Mouse (Mus musculus) gastrocnemius, postnatal 4 days (tissue): Measurements from ENCODE around the gene Jtb. TPM values are rescaled to one million over a fixed set of nuclear protein-coding genes. Genes with fewer than 3 reads are reported as not detected.
A peak's percentile ranks its signal among the peaks of the same experiment; 100 is the strongest.

ENCODE experiments used
- DNase-seq, 2 experiments: peaks; one replicate each; pipeline ENCODE4 v3.0.0; 2021 to 2022; ENCODE audit warnings: low spot score in 2 of 2, mixed read lengths in 2 of 2
- long read RNA-seq, 2 experiments: library from polyadenylated mRNA; stranded (forward); transcript quantifications; one replicate each; pipeline ENCODE4 v2.0.0; 2021
- total RNA-seq, 2 experiments: library from RNA; stranded (reverse); gene quantifications; 2 replicates each; pipeline ENCODE4 v1.2.3; 2021

The Jtb gene
- 10 to 100 TPM; 48.9 to 53.8 TPM for total RNA-seq
- long read RNA-seq, experiment 1, transcript Jtb-201 (5 exons, 1,101 nt), result major isoform, 59 of 74 reads
- long read RNA-seq, experiment 1, partial matches to known transcripts, result 5 of 74 reads
- long read RNA-seq, experiment 1, other reads (novel, unspliced or antisense), result 8 of 74 reads
- long read RNA-seq, experiment 2, transcript Jtb-201 (5 exons, 1,101 nt), result major isoform, 67 of 79 reads
- long read RNA-seq, experiment 2, partial matches to known transcripts, result 4 of 79 reads
- long read RNA-seq, experiment 2, other reads (novel, unspliced or antisense), result 8 of 79 reads

DNA sequence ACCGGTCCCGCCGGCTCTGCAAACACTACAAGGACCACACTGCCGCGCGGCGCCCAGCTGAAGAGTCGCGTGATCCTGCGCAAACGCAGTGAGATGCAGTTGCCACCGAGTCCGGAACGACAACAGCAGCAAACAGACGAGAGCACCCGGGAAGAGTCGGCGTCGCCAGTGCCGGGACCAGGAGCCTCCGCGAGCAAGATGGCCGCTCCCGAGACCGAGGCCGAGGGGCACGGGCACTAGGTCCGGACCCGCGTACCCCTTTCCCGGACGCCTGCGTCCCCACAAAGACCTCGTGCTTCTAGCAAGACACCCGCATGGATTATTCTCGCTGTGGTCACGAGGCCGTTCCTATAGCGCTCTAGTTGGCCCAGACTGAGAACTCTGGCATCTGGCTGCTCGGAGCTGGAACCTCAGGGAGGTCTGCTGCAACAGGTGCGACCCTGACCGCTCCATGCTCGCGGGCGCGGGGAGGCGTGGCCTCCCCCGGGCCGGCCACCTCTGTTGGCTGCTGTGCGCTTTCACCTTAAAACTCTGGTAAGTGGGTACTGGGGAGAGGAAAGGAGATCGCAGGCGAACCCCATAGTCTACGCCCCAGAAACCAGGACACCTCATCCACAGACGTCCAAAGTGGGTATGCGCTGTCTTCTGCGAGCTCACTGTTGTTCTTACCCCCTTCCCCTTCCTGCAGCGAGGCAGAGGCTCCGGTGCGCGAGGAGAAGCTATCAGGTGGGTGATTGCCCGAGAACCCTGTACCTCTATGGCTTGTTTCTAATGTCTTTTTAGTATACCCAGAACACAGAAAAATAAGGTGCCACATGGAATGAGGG, at the start of gene Jtb:
Gene Jtb, plus strand, starts transcription at position 91 of the 827 bp plus-strand sequence.
- peak; percentile 77 to 90 for DNase-seq

DNA sequence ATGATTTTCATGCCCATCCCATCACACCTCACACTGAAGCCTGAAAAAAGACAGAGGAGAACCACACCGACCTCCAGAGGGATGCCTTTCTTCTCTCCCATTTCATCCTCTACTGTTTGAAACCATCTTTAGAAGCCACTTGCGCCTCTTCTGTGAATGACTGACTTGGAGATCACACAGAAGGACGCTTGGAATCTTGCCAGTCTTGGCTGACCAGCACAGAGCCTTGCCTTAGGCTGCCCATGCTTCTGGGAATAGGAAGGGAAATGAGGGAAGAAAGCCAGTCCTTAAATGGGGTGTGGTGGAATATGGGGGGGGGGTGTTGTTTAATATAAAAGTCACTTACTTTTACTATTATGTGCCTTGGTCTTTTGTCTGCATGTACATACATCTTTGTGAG, 47.8 kb upstream of the Jtb start:
- no peak for DNase-seq

DNA sequence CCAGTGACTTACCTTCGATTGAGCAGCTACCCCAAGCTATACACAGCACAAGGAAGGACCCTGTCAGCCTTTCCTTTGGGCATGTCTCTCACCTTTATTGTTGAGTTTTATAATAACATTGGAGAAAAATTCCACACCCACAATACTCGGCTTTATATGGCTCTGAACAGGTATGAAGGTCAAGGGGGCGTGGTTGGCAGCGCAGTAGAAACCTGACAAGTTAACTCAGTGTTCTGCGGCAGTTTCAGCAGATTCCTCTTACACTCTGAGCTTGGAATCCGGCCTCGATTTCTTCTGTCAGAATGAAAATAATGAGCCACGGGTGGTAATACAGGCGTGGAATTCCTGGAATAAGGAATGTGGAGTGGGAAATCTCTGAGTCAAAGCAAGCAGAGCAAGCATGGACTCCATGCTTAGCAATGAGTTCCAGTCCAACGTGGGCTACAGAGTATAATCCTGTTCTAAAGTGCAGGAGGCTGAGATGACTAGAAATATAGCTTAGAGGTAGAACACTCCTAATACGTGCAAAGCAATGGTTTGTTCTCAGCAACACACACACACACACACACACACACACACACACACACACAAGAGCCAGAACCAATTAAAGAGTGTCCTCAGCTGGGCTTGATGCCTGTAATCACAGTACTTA, 40.4 kb upstream of the Jtb start:
- no peak for DNase-seq

DNA sequence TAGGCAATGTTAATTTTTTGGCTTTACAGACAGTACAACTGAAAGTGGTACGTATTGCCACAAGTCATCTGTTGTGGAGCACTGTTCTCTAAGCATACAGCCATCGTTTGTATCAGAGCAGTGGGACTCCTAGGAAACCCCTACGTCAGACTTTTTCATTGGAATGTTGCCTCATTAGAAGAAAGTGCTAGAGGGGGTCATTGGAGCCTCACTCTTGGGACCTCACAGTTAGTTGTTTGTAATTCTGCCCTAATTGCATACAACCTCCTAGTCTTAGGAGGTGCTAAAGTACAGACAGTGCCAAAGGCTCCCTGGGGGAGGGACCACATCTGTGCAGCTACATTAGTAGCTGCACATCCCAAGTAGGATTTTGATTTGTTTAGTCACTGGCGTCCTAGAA, 36.6 kb upstream of the Jtb start:
- no peak for DNase-seq

DNA sequence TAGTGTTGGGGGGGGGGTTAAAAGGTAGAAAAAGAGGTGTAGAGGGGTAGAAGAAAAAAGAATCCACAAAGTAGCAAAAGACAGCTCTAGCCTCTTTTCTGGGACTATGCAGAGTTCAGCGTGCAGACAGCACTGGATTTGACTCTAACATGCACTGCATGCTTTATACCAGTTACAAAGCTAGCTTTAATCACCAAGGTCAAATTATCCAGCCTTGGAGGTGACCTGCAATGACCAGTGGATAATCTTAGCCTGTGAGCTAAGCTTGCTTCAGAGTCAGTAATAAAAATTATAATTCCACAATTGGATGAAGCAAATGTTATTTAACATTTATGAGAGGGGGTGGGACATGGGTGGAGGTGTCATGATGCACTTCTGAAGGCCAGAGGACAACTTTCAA, 35.8 kb upstream of the Jtb start:
- no peak for DNase-seq

DNA sequence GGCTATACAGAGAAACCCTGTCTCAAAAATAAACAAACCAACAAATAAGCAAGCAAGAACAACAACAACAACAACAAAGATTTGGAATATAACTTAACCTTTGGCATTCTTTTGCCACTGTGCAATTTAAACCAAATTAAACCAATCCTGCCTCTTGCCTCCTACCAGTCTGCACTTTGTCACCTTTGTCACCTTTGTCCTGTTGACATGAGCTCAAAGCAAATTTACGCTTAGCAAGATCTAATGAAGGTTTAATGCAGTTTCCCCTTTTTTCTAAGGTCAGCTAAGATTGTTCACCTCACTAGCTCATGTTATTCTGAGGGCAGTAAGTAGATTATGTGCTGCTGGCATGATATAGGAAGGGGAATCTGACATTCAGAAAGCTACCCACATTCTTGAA, 33.8 kb upstream of the Jtb start:
- no peak for DNase-seq

DNA sequence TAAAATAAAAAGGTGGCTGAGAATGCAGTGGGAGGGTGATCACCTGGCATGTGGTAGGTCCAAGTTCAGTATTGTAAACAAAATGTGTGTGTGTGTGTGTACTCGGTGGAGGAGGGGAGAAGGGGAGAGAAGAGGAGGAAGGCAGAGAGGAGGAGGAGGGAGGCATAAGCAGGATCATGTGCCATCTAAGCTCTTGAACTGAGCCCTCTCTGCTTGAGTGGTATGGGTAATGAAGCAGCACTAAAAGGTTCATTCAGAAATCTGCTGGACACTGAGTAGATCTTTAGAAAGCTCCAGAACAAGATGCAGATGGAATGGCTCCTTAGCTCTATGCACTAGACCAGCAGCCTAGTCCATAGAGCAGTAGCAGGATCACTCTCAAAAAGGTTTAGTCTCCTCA, 28.5 kb upstream of the Jtb start:
- DNase-seq, result no peak

DNA sequence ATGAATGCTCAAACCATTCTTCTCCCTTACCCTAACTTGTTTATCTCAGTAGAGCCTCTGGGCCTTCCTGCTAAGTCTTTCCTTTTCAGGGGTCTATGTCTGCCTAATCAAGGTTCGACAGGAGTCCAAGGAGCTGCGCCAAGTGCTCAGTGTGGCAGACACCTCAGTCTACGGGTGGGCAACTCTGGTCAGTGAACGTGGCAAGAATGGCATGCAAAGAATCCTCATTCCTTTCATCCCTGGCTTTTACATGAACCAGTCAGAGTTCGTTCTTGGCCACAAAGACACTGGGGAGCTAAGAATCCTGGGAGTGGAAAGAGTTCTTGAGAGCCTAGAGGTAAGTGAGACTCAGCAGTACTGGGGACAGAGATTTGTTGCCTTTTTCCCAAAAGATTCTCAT, 27.8 kb upstream of the Jtb start:
- no peak for DNase-seq

DNA sequence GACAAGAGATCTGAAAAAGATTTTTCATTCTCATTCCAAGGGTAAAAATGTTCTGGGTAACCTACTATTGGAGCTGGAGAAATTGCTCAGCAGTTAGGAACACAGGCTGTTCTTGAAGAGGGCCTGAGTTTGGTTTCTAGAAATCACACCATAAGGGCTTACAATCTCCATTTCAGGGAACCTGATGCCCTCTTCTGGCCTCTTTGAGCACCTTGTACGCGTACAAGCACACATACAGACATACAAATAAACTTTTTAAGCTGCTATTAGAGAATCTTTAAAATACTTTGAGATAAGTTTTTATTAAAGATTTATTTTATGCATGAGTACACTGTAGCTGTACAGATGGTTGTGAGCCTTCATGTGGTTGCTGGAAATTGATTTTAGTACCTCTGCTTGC, 26.8 kb upstream of the Jtb start:
- no peak for DNase-seq

DNA sequence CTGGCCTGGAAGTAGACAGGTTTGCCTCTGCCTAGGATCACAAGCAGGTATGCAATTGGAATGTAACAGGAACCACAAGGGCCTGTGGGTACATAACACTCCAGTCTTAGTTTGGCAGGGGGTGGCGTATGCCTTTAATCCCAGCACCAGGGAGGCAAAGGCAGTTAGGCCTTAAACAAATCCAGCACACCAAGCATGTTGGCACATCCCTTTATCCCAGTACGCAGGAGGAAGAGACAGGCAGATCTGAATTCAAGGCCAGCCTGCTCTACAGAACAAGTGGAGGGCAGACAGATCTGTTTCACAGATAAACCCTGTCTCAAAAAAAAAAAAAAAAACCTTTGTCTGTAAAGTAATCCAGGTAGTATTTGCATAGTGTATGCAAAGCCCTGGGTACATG, 22.7 kb upstream of the Jtb start:
- DNase-seq, result no peak

DNA sequence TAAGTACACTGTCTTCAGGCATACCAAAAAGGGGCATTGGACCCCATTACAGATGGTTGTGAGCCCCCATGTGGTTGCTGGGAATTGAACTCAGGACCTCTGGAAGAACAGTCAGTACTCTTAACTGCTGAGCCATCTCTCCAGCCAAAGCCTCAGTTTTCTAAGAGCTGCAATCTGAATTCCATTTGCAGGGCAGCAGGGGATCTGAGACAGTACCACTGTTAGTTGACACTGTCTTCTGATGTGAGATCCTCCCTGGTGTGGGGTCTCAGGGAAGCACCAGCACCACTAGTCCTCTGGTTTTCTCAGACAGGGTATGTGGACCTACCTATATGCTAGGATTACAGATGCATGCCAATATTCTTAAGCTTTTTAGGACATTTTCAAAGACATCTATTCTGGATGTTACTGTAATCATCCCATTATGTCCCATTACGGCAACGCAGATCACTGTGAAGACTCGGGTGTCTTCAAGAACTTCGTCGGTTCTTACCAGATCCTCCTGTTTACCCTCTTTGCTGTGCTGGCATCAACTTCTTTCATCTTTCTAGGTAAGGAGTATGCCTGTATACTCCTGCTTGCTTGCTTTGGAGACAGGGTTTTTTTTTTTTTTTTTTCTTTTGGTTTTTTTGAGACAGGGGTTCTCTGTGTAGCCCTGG, 21.4 kb upstream of the Jtb start:
- no peak for DNase-seq

DNA sequence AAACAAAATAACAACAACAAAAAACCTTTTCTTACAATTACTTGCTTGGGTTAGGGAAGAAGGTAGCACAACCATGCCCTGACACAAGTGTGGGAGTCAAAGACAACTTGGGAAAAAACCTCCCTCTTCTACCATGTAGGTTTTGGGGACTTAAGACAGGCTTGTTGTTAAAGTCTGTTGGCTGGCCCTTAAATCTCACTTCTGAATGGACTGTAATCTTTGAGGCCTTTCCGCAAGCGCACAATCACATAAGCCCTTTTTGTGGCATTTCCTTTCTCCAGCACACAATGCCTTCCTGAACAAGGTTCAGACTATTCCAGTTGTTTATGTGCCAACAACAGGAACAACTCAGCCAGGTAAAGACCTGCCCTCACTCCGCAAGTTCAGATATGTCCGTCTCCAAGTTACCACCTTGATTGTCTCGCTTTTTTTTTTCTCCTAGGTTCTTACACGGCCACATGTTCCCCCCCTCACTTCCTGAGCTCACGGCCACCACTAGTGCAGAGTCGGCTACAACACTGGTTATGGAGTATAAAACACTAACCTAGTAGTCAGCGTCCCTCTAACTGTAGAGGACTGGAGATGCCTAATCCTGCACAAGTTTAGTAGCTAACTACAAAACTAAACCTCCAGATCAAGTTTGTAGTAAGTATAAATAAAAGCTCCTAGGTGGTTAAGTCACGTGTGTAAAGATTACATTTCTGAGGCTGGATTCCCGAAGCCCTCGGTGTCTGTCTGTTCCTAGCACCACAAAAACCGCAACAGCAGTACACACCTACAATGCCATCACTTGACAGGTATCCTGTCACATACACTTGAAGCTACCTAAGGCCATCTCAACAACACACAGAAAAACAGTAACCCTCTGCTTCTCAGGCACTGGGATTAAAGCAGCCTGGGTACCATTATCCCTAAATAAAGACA, 19.7 kb upstream of the Jtb start:
- DNase-seq, result no peak

DNA sequence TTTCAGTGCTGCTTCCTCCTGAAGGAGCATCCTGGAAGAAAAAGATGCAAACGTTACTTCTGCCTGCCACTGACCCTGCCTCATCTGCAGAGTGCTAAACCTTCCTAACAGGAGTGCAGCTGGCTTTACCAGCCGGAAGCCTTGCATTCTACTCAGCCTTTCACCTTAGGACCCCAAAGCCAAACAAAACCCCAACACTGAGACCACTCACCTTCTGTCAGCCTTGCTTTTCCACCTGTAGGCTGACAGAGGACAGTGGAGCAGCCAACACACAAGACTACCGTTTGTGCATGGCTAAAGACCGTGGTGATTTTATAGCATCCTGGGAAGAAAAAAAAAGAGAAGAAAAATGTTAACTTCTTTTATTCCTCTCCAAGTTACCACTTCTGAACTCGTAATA, 18.7 kb upstream of the Jtb start:
- DNase-seq, result no peak

DNA sequence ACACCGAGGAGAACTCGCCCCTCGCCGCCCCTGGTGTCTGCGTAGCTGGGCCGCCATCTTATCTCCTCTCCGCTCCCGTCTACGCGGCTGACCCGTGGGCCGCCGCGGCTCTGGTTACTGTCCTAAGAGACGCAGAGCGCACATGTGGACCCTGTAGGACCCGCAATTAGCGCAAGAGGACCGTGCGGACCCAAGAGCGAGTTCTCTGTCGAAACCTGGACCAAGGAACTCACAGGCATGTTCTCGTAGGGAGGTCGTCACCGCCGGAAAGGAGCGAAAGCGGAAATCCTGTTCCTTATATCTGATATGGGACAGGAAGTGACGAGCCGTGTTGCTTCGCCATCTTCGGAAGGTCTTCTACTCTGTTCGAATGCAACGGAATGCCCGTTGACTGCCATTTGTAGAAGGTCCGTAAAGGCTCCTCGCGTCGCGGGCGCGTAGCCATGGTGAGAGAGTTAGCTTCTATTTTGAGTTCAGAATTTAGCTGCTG, 18.0 kb upstream of the Jtb start, which contains the start of the genes Rps27 and Rab13:
Gene Rps27, minus strand, starts transcription at position 275 of the 490 bp plus-strand sequence.
Gene Rab13, plus strand, starts transcription at position 319 of the 490 bp plus-strand sequence.
- DNase-seq, result peak; percentile 57 to 80

DNA sequence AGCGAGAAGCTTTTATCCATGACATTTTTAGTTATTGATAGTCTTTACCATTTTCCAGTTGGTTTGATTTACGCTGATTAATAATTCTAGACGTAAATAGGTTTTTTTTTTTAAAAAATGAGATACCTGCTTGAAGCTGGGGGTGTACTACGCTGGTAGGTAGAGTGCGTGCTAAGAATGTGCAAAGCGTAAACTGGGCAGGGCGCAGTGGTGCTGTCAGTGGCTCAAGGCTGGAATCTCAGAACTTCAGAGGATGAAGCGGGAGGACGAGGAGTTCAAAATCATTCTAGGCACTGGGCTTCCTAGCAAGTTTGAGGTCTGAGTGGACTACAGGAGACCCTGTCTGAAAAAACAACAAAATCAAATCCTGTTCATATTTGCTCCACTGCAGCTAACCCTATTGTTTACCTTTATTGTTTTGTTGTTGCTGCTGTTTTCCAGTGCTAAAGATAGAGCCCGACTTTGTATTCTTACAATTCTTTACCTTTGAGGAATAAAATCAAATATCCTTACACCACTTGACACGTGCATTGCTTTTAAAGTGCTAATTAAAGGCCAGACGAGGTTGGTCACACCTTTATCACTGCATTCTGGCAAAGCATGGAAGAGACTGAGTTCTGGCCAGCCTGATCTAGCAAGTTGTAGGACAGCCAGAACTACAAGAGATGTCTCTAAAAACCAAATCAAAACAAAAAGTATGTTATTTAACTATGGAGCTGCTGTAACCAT, 17.3 kb upstream of the Jtb start:
- DNase-seq, result no peak

DNA sequence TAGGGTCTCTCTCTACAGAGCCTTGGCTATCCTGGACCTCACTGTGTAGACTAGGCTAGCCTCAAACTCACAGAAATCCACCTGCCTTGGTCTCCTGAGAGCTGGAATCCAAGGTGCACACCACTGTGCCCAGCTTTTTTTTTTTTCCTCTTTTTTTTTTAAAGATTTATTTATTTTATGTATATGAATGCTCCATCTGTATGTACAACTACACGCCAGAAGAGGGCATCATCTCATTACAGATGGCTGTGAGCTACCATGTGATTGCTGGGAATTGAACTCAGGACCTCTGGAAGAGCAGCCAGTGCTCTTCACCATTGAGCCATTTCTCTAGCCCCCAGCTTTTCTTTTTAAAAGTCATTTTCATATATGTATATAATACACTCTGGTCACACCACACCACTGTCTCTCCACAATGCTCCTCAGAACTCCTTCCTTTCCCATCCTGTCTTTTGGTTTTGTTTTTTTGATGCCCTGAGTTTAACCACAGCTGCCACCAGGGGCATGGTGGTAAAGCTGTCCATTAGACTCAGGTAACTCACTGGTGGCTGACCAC, 15.5 kb upstream of the Jtb start:
- DNase-seq, result no peak

DNA sequence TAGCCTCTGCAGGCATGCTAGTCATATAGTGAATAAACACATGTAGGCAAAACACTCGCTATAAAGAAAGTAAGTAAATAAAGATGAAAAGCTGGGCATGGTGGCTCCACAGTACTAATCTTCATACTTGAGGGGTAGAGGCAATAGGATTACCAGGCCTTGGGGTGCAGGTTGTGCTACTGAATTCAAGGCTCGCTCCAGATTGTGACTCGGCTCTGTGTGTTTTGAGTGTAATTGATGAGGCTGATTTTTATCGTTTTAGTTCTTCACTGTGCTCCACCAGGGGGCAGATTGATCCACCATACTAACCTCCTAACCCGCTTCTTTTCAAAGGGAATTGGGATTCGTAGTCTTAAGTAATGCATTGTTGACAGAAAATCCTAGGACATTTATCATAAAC, 11.3 kb upstream of the Jtb start:
- peak in 1 of 2 experiments; percentile 49 for DNase-seq

DNA sequence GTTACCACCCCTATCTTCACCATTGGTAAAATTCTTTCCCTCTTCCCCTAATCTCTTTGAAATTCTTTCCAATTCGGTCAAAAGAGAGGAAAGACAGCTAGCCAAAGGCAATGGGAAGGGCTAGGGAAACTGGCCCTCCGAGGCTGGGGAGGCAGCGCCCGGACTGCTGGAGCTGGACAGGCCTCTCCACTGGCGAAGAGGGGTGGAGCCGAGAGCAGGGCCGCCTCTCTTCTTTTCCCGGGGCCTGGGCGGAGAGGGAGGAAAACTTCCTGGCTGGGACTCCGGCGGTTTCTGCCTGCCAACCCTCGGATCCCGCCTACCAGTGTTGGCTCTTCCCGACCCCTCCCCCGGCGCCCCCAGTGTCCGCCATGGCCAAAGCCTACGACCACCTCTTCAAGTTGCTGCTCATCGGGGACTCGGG, 10.9 kb upstream of the Jtb start:
- peak; percentile 61 to 85 for DNase-seq

DNA sequence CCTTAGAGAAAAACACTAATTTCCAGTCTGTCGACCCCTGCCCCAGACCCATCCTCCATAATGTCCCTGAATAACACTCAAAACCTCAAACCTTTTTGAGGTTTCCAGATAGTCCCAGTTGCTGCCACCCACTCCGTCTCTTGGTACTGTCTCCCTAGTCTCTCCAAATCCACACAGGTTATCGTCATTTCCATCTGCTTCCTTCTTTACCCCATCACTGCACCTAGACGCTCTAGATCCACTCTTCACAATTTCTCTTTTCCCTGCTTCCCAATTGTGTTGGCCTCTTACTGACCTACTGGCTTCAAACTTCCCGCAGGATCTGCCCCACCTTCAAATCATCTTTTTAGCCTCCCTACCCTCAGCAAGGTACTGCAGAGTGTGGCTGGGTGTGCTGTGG, 10.3 kb upstream of the Jtb start:
- DNase-seq, result no peak
